Mouse (Mus musculus): ENCODE measurements around the gene Prdm10.

Gene Prdm10

DNA sequence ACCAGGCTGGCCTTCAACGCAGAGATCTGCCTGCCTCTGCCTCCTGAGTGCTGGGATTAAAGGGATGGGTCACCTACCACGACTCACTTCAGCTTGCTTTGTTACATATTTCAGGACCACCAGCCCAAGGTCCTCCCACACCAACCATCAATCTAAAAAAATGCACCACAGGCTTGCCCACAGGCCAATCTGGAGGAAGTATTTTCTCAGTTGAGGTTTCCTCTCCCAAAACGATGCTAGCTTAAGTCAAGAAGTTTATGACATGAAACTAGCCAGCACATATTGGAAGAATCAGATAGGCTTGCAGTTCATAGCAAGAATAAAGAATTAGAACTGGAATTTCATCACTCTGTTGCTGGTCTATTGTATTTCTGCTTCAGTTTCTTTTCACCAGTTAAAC lies 24.0 kb downstream of the Prdm10 start:
- in situ Hi-C loops (cut with MboI): no loop called here

DNA sequence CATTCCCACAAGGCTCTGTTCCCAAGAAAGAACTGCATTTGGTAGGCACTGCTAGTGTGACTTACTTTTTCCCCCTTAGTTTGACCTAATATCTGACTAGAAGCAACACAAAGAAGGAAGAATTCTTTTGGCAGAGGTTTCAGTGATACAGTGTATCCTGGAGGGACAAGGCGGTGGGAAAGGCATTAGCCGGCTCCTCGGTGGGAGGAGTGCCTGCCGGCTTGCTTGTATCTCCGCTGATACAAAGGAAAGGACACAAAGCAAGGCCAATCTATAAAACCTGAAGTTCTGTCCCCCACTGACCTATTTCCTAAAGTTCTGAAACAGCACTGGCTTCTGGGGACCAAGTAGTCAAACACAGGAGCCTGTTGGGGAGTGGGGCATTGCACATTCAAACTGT lies 24.8 kb downstream of the Prdm10 start:
- in situ Hi-C loops (cut with MboI): no loop called here

DNA sequence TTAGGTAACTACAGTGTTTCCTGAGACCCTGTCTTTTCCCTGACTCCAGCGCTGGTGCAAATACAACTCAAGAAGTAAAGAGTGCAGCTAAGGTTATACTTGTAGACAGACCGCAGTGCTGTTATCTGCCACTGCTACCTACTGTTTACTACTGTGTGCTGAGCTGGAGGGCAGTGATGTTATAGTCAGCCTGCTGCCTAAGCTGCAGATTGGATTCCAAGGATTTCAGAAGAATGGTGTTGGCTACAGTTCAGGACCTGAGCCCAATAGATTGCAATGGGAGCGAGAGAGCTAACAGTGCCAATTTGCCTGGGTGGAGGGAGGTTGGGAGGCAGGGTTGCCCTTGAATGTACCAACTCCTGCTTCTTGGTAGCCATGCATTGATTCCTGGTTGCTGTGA lies 25.5 kb downstream of the Prdm10 start:
- in situ Hi-C loops (cut with MboI): no loop called here

DNA sequence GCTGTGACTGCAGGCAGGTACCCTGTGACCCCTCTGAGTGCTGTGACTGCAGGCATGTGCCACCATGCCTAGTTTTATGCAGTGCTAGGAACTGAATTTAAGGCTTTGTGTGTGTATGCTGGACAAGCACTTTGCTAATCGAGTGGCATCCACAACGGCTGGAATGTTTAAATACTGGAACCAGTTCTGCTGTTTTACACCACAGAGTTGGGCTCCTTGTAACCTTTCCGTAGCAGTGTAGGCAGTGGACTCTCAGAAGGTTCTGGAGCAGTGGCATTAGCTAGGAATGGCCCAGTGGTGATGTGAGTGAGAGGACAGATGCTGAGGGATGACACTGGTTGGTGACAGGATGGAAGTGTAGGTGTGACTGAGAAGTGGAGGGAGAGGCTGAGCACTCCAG lies 26.9 kb downstream of the Prdm10 start:
- in situ Hi-C loops (cut with MboI): no loop called here

DNA sequence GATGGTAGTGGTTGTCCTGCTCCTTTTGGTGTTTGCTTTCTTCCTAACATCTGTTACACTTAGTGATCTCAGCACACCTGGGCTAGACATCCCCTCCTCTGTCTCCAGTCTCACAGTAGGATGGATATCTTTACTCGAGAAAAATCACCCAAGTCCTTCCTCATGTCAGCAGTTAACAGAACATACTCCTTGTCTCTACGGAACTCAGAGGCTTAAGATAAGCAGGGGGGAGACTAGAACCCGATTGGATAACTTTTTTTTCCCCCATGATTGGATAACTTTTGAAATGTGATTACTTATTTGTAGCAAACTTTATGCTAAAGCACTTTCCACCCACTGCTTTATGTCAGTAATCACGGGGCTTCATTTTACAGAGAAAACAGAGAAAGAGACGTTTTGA lies 28.7 kb downstream of the Prdm10 start:
- in situ Hi-C loops (cut with MboI): no loop called here

DNA sequence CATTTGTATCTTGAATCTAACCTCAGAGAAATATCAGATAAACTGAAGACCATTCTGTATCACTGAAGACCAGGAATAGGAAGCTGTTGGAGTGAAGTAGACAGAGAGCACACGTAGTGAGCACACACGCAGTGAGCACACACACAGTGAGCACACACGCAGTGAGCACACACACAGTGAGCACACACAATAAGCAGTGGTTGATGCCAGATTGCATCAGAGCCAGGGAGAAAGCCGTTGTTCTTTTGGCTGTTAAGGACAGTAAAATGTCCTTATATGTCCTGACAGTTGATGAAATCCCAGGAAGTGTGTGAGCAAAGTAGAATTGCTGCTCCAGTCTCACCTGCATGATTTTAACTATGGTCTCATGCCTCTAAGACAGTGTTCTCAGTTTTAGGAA lies 30.3 kb downstream of the Prdm10 start:
- in situ Hi-C loops (cut with MboI): no loop called here

DNA sequence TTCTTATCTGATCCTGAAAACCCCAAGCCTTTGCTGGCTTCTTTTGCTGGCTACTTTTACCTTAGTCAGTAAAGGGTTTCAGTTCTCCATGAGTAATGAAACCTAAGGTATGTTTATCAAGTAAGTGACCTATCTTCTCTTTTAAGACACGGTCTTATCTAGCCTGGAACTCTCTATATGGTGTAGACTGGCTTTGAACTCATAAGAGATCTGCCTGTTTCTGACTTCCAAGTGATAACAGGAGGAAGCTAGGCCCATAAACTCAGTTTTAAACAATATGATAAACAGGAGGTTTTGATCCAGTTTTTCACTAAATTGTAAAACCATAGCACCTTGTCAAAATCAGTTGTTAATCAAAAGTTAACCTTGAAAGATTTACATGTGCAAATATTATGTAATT lies 33.5 kb downstream of the Prdm10 start:
- in situ Hi-C loops (cut with MboI): no loop called here

DNA sequence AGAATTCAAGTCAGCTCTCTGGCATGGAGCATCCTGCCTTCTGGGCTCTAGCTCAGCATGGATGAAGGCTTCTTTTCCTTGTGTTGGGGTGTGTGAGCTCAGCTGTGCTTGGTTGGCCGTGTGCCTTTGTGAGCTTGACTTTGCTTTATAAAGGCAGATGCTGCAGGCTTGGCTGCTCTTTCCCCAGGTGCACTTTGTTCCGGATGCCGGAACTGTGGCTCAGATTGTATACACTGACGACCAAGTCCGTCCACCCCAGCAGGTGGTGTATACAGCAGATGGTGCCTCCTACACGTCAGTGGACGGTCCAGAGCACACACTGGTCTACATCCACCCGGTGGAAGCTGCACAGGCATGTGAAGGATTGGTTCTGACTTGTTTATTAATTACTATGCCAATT lies 35.6 kb downstream of the Prdm10 start:
- in situ Hi-C loops (cut with MboI): no loop called here

DNA sequence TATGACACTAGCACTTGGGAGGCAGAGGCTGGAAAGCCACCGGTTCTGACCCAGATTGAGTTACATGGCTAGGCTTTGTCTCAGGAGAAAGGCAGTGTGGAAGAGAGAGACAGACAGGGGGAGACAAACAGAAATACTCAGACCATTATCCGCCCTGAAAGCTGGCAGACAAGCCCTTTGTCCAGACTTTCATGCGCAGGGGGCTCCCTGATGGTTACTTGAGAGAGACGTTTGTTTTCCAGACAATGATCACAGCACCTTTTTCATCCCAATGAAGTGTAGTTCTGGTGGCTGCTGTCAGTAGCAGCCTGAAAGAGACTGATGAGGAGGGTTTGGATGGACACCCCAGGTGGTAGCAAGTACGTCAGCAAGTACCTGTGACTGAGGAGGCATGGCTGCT lies 38.6 kb downstream of the Prdm10 start:
- in situ Hi-C loops (cut with MboI): no loop called here

DNA sequence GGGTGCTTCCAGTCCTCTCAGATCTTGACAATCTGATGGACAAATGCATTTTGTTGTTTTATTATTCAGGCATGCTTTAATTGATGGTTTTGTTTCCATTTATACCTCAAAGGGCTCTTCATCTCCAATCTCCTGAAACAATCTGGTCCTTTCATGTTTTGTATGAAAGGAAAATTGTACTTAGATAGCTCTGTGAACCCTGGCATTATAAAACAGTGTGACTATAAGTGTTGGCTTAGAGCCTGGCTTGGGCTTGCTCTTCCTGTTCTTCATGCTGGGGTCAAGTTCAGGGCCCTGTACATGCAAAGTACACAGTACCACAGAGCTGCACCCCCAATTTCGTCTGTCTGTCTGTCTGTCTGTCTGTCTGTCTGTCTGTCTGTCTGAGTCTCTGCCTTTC lies 40.4 kb downstream of the Prdm10 start:
- in situ Hi-C loops (cut with MboI): no loop called here

DNA sequence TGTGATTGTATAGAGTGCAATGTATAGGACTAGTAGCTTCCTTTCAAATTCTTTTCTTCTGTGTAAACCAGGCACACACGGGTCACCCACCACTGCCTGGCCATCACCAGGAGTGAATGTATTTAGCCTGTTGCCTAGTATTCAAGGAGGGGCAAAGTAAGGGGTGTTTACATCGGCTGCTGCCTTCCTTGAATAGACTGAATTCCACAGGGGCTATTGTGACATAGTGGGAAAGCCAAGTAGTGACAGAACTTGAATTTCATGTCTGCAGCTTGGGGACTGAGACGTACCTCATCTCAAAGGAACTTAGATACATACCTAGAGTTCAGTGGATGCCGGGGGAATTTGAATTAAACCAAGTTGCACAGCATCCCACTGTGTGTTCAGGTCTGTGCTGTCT lies 41.2 kb downstream of the Prdm10 start:
- in situ Hi-C loops (cut with MboI): no loop called here

DNA sequence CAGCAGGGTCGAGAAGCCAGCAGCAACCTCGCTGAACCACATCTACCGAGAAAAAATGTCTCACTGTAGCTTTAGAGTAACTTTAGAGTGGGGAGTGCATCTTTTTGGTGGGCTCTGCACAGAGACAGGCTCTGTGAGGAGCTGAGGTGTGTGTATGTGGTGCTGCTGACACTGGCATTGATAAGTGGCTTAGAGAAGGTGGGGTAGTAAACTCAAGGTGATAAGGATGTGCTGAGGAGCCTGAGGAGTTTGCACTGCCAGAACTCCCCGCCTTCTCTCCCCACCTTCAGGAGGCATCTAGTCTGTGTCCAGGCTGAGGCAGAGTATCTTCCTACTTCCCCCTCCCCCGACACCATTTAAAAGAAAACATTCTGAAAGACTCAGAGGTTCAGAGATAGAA lies 41.8 kb downstream of the Prdm10 start:
- in situ Hi-C loops (cut with MboI): no loop called here

DNA sequence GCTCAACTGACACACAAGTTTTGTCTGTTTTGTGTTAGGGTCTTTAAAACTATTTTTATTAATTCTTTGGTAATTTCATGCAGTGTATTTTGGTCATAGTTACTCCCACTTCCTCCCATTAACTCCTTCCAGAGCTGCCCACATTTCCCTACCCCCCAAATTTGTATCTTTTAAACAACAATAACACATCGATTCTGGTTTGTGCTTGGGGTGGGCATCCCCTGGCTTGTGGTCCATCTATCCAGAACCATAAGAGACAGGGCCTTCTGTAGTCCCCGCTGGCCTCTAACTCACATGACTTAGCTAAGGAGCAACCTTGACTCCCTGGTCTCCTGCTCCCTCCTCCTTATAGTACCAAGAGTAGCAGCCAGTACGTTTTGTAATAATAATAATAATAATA lies 50.5 kb downstream of the Prdm10 start:
- in situ Hi-C loops (cut with MboI): no loop called here

DNA sequence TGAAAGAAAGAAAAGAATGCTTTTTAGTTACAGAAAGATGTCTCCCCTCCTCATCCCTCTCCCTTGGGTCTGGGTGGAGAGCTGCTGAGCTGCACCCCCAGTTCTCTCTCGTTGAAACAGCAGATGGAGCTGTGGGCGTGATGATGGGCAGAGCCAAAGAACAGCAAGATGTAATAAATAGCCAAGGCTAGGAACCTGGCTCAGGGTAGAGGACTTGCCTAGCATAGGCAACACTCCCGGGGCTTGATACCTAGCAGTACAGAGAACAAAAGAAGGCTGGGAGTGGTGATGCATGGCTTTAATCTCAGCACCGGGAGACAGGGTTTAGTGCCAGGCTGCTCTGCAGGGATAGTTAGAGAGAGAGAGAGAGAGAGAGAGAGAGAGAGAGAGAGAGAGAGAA lies 50.9 kb downstream of the Prdm10 start:
- in situ Hi-C loops (cut with MboI): no loop called here

DNA sequence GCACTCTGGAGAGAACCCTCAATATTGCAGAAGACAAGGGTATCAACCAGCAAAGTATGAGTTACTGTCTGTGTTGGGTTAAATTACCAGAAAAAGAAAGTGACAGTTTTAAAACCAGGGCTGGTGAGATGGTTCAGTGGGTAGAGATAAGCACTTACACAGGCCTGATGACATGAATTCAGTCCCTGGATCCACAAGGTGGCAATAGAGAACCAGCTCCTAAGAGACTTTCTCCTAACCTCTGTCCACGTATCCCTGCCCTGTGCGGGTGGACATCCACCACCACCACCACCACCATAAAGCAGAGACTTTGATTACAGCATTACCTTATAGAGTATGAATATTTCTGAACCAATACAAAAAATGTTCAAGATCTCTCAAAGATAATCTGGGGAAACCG lies 51.6 kb downstream of the Prdm10 start:
- in situ Hi-C loops (cut with MboI): no loop called here

DNA sequence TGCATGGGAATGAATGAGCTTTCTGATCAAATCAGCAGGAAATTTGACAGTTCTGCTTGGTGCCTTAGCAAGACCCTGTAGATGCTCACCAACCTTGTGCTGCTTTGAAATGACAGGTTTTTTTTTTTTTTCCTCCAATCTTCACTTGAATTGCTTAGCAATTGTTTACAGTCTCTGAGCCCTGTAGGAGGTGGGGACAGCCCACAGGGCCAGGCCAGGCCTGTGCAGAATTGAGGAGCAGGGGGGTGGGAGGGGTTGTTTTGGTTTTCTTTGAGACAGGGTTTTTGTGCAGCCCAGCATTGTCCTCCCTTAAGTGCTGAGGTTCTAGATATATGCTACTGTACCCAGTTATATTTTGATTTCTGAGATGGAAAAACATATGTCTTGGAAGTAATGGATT lies 52.5 kb downstream of the Prdm10 start:
- in situ Hi-C loops (cut with MboI): no loop called here

DNA sequence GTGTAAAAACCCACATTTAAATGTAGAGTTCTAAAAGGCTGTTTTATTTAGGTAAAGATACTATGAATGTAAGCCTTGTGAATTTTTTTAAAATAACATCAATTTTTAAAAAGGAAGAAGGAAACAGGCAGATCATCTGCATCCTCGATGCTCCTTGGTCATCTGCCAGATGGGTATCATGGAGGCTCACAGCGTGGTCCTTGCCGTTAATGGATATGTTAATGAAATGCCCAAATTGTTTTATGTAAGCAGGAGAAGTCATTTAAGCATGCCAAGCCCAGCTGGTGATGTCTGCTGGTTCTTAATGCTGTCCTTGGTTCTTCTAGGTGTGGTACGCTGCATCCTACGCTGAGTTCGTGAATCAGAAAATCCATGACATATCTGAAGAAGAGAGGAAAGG lies 54.7 kb downstream of the Prdm10 start:
- in situ Hi-C loops (cut with MboI): no loop called here

DNA sequence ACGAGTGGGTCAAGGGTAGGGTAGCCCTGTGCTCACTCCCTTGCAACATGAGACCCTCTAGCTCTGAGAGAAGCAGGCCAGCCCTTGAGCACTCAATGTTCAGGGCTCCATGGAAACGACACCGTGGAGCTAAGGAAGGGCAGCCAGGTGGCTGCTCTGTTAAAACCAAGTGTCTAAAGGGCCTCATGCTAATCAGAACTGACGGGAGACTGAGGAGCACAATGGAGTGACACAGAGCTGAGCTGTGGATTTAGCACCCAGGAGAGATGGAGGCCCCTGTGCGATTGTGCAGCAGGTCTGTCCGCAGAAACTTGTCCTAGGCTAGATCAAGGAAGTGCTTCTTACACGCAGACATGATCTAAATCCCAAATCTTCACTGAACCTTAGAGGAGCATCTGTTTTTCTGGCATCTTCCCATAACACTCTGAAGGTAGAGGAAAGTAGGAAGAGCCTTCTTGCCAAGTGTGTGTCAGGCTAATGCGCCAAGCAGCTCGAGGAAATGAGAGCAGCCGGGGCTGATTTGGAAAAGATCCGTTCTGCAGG lies 64.0 kb downstream of the Prdm10 start:
- in situ Hi-C loops (cut with MboI): no loop called here

DNA sequence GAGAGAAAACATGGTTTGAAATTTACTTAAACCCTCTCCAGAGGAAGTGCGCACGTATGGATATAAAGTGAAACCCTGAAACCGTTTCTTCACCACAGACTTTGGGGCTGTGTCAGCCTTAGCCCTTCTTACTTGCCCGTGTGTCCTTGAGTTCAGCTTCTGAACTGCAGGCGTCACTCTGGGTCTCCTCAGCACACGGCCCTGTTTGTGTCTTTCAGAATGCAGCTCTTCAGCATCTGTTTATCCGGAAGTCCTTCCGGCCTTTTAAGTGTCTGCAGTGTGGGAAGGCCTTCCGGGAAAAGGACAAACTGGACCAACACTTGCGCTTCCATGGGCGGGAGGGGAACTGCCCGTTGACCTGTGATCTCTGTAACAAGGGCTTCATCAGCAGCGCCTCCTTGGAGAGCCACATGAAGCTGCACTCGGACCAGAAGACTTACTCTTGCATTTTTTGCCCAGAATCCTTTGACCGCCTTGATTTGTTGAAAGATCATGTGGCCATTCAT lies 66.3 kb downstream of the Prdm10 start:
- in situ Hi-C loops (cut with MboI): no loop called here

DNA sequence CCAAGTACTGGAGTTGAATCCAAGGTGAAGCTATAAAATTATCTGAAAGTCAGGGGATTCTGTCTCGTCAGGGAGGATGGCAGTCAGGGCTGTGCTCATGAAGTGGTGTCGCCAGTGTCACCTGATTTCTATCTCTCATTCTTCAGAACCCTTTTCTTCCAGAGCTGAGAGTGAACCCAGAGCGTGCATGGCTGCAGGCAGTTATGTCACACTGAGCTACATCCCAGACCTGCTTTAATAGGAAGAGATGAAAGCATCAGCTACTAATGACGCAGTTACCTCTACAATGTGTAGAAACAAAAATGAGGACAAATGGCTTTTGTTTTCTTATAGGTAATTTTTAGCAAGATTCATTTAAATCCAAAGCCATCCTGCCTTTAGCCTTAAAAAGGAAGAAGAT lies 68.1 kb downstream of the Prdm10 start:
- in situ Hi-C loops (cut with MboI): no loop called here

DNA sequence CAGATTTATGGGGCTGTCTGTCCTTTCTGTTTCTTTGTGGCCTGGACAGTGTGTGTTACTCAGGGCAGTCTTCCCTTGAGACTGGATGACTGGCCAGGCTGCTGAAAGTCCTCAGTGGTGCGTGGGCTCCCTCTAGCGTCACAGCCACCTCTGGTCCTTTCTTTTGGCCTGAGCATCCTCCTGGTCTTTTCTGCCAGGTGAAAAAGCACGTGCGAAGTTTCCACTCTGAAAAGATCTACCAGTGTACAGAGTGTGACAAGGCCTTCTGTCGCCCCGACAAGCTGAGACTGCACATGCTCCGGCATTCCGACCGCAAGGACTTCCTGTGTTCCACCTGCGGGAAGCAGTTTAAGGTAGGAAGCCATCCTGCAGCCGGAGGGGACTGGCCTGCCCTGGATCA lies 68.6 kb downstream of the Prdm10 start:
- in situ Hi-C loops (cut with MboI): no loop called here

DNA sequence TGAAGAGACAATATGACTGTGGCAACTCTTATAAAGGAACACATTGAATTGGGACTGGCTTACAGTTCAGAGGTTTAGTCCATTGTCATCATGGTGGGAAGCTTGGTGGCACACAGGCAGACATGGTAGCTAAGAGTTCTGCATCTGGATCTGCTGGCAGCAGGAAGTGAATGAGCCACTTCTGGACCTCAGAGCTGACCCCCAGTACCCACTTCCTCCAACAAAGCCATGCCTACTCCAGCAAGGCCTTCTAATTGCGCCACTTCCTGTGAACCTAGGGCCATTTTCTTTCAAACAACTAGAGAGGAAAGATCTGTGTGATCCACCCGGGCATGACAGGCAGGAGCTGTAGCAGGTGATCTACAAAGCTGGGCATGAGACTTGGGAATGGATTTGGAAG lies 72.4 kb downstream of the Prdm10 start:
- in situ Hi-C loops (cut with MboI): no loop called here

DNA sequence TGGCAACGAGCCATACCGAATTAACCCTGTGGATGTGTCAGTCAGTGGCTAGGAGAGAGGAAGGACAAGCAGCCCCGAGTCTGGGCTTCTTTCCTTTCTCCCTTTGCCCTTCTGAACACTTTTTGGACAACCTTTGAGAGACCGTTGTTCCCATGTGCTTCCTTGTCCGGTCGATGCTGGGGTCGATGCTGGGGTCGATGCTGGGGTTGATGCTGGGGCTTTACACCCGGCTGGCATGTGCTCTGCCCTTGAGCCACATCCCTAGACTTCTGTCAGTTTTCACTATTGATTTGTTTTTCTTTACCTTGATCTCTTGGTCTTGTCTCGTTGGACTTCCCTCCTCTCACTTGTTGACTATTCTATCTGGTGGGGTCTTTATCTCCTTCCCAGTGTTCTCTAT lies 73.2 kb downstream of the Prdm10 start:
- in situ Hi-C loops (cut with MboI): no loop called here

DNA sequence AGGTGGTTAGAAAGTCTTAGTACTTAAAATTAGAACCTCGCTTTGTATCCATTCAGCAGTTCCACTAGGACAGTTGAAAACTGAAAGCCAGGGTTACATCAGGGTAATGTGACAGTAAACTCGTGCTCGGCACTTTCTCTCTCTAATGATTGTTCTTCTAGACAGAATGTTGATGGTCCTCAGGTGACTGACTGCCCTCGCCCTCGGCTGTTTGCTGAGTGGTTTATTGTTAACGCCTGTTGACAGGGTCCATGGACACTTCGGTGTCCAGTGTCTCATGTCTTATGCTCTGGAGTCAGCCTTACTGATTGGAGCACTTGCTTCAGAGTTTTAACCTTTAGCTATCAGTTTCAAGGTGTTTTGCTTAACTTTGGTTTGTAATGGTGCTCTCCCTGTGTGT lies 73.7 kb downstream of the Prdm10 start:
- in situ Hi-C loops (cut with MboI): no loop called here
